Mouse (Mus musculus) heart, adult 2 months (tissue): ENCODE measurements at regions not wholly inside any gene's neighbourhood (a gene's known extent, or its start where the extent isn't known, plus 50 kb on each side); places are given as distances from the start of the nearest gene placed in this dataset.

Experiments used
- CTCF ChIP-seq: fragments of 200-600 bp; IDR thresholded peaks from 2 replicates; pipeline ENCODE4 v1.8.1; 2022; ENCODE audit warnings: antibody characterized with exemption, mild to moderate bottlenecking, moderate library complexity
- EP300 ChIP-seq: fragments of 200-500 bp; IDR thresholded peaks from 2 replicates; pipeline ENCODE4 v1.6.1; 2011; ENCODE audit warnings: low read depth, low read length, control low read depth; ENCODE audit not compliant: insufficient read depth

DNA sequence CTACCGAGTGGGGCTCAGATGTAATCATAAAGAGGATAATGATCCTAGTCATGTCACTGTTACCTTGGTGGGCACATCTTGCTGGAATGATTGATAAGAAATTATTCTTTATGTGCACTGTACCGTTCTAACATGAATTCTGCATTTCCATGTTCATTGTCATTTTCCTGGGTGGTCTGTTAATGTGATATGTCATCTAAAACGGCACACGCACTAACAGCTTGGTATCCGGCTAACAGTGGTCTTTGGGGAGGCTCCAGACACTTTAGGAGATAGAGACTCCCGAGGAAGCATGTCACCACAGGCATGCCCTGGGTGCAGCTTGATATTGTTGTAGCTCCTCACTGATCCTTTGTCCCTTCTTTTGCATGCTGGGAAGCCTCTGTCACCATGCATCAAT is 1096.1 kb downstream of the Car8 start:
- no peak for TF ChIP-seq CTCF
- no peak for TF ChIP-seq EP300
